Mouse (Mus musculus) lung, postnatal 36 days (tissue): ENCODE measurements around the gene Tubg2.

Experiments
- DNase-seq: peaks from one replicate; pipeline ENCODE4 v3.0.0; 2022; ENCODE audit warnings: mixed read lengths

Tubg2 gene

GRCm38 (mm10) chr11:101167211-101167962, 11.7 kb downstream of the Tubg2 start:
- DNase-seq, result no peak

- no peak for DNase-seq
Measured at GRCm38 (mm10) chr11:101167963-101168300, 12.2 kb downstream of the Tubg2 start.

DNA sequence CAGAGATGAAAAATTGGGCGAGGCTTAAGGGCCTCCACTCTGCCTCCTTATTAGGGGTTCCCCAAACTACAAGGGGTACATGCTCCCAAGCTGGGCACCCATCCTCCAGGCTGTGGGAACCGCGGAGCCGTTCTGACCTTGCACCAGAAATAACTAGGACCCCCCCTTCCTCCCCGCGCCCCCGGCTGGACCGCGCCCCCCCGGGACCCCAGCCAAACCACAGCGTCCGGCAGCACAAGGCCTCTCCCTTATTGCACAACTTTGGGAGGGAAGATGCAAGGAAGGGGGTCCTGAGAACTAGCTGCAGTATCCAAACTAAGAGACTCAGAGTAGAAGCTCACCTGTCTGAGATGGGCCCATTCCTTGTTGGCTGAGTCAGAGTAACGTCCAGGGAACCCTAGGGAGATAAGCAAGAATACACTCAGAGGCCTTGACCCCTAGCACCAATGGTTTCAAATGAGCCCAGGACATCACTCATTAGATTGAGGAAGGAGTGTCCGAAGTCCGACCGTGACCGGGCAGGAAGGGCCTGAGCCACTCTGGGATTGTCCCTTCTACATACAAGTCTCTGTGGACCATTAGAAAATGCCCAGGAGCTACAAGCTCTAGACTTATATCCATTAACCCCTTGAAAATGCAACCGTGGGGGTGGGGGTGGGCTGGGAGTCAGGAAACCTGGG, 12.7 kb downstream of the Tubg2 start:
- DNase-seq, result peak; percentile 40

DNA sequence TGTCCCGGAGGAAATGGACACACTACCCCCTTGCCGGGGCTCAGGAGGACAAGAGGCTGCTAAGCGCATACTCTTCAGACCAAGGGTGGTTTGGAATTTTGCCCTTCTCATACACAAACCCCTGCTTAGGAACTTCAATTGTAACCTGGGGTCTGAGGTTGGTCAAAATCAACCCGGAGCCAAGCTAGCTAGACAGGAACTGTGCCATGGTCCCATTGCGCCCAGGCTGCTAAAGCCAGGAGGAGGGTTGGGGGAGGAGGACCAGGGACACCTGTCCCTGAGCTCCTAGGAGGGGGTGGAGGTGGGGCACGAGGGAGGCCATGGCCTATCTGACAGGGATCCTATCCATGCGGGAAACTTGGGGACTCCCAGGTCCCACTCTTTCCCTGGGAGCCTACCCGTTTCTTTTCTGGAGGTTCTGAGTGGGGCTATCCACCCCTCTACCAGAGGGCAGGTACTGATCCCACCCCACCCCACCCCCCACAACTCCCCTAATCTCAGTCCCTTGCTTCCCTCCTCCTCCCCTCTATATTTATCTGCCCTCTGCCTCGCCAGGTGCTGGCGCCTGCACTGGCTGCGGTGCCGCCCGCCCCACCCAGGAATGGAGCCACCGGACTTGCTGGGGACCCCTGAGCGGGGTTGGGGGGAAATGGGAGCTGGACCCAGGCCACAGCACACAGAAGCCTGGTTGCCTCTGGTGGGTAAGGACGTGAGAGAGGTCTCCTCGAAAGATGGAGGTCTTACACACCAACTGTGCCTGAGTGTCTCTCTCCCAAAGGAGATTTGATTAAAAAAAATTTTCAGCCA, 13.8 kb downstream of the Tubg2 start:
- DNase-seq, result no peak

- DNase-seq, result peak; percentile 75
Measured at GRCm38 (mm10) chr11:101170354-101170810, 14.7 kb downstream of the Tubg2 start, which contains the start of gene Cntnap1. Cntnap1 (plus strand) TSS chr11:101170523.

GRCm38 (mm10) chr11:101170811-101171610, 15.3 kb downstream of the Tubg2 start, which contains the start of gene Plekhh3:
Plekhh3 (minus strand) TSS chr11:101171351.
- DNase-seq, result peak; percentile 98

DNA sequence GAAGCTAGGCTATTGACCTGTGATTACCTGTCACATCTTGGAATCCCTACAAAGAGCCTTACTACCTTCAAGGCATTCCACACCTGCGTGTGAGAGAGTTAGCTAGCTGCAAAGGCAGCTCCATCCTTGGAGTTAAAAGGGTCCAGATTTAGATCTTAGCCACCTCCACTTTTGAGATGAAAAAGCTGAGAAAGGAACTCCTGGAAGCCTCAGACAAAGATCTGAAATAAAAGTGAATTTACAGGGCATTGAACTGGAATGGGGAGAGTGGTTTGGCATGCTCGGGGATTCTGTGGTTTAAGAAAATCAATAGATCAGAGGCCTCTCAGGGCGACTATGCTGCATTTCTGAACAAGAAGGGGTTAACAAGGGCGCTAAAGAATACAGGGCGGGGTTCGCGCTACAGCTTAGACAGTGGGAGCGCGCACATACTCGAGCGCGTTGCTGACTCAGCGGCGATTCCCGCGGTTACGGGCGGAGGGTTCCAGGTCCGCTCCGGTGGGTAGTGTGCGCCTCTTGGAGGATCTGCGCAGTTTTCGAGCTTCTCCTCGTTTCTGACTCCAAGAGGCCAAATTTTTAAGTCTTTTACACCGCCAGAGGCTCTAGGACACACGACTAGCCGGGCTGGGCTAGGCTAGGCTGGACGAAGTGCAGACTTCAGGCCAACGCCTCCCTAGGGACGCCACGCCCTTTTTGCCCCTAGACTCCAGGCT, 16.2 kb downstream of the Tubg2 start:
- peak; percentile 84 for DNase-seq

GRCm38 (mm10) chr11:101172434-101172815, 16.7 kb downstream of the Tubg2 start:
- no peak for DNase-seq

GRCm38 (mm10) chr11:101173112-101173511, 17.4 kb downstream of the Tubg2 start:
- peak; percentile 85 for DNase-seq

DNA sequence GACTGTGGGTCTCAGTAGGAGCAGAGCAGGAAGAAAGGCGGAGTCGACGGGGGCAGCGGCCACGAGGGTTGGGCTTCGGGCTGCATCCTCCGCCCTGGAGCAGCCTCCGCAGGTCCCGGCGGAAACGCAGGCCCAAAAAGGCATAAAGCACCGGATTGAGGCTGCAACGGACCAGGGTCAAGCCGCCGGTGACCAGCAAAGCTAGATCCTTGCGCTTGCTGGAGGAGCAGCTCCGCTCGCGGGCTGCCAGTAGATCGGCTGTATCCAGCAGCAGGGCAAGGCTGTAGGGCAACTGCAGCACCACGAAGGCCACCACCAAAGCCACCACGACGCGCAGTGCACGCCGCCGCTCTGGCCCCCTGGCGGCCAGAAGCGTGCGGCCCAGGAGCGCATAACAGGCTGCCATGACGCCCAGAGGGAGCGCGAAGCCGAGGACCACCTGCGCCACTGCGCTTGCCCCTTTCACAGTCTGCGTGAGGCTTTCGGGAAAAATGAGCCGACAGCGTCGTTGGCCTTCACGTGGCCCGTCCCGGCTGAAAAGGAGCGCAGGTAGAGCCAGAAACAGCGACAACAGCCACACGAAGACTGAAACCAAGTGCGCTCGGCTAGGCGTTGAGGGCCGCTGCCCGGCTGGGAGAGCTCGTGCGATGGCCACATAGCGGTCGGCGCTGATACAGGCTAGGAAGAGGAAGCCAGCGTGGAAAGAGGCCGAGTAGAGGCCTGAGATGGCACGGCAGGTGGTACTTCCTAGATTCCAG, 18.1 kb downstream of the Tubg2 start:
- DNase-seq, result peak; percentile 81

- DNase-seq, result no peak
Measured at GRCm38 (mm10) chr11:101174389-101174745, 18.7 kb downstream of the Tubg2 start.

DNA sequence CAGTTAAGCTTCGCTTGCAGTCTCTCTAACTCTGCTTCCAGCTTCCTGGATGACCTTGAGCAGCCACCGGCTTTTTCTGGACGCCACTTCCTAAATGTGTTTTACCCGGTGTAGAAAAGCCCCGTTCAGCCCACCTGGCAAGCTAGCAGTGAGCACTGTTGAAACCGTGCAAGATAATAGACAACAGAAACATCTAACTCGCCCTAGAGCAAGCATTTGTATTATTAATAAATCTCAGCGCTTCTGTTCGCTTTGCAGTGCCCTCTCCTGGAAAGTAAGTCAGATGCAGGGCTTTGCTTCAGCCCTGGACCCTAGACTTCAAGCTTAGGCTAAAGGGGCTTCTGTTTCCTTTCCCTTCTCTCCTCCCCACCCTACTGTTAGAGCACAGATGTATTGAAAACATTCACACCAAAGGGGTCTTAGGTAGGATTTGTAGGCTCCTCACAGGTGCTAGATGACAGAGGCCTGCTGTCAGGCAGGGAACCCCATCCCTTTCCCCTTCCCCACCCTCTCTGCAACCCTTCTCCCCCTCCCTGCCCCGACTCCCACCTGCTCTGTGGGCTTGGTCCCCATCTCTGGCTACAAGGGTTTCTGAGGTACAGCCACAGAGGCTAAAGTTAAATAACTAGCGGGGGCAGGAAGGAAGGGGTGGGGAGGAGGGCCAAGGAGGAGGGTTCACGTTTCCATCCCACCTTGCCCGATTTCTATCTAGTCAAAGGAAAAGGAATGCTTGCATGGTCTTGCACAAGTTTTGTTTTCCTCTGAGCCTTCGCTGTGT, 19.3 kb downstream of the Tubg2 start, which contains the start of gene Ccr10:
TSS of gene Ccr10 (minus strand) at position 593 of the 778 bp plus-strand sequence.
- peak; percentile 30 for DNase-seq

DNA sequence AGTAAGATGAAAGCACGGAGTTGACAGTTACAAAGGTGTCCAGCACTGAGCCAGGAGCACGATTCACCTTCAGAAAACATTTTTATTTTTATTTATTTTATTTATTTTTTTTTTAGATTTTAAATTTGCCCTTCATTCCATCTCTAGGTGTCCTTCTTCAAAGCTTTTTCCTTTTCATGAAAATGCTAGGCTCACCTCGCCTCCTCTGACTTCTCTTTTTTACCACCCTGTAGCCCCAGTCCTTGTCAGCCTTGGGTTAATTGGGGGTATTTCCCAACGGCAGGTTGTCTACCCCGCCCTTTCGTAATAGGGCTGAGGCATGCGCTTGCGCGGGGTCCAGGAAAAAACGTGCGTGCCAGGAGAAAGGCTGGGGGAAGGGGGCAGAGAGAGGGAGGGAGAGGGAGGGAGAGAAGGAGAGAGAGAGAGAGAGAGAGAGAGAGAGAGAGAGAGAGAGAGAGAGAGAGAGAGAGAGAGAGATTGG, 20.0 kb downstream of the Tubg2 start:
- DNase-seq, result no peak

- peak; percentile 32 for DNase-seq
Measured at GRCm38 (mm10) chr11:101176117-101176691, 20.5 kb downstream of the Tubg2 start.

- DNase-seq, result peak; percentile 74
Measured at GRCm38 (mm10) chr11:101176933-101177773, 21.4 kb downstream of the Tubg2 start.

GRCm38 (mm10) chr11:101178061-101179058, 22.7 kb downstream of the Tubg2 start:
- no peak for DNase-seq

GRCm38 (mm10) chr11:101179306-101179705, 23.6 kb downstream of the Tubg2 start:
- DNase-seq, result no peak
